Mouse (Mus musculus) thymus, adult 2 months (tissue): ENCODE data around the gene Polg2. TPM values are rescaled to one million over a fixed set of nuclear protein-coding genes. Genes with fewer than 3 reads are reported as not detected.
"Not testable (repeated sequence)": the region's sequence is repeated elsewhere in the genome, so short reads cannot be mapped to it uniquely, and the experiment has no call there.

Experiments
- DNase-seq: peaks from one replicate; pipeline ENCODE4 v3.0.0; 2021
- H3K27ac ChIP-seq: fragments of 200-500 bp; 2 replicates; pipeline ENCODE4 v1.5.1; 2012; ENCODE audit warnings: low read length, control low read depth; ENCODE audit not compliant: control insufficient read depth, insufficient read depth
- H3K27me3 ChIP-seq: fragments of 200-500 bp; 2 replicates; pipeline ENCODE4 v1.6.1; 2012; ENCODE audit warnings: mild to moderate bottlenecking, low read length, moderate library complexity, mixed read lengths; ENCODE audit not compliant: control insufficient read depth, insufficient read depth
- H3K36me3 ChIP-seq: fragments of 200-500 bp; 2 replicates; pipeline ENCODE4 v1.6.1; 2012; ENCODE audit warnings: mild to moderate bottlenecking, low read length, moderate library complexity; ENCODE audit not compliant: control insufficient read depth, insufficient read depth
- H3K4me1 ChIP-seq: fragments of 200-500 bp; replicated peaks from 2 replicates; pipeline ENCODE4 v1.6.1; 2012; ENCODE audit warnings: low read length; ENCODE audit not compliant: control insufficient read depth, insufficient read depth
- H3K4me3 ChIP-seq: fragments of 200-500 bp; 2 replicates; pipeline ENCODE4 v1.5.1; 2012; ENCODE audit warnings: mild to moderate bottlenecking, low read length, control low read depth, moderate library complexity; ENCODE audit not compliant: control insufficient read depth, insufficient read depth
- CTCF ChIP-seq: fragments of 200-500 bp; IDR thresholded peaks from 2 replicates; pipeline ENCODE4 v1.5.1; 2012; ENCODE audit warnings: mild to moderate bottlenecking, control low read depth, low read length, moderate library complexity, borderline replicate concordance; ENCODE audit not compliant: control insufficient read depth, poor library complexity, insufficient read depth; ENCODE audit errors: extremely low read depth
- POLR2A ChIP-seq: fragments of 200-500 bp; IDR thresholded peaks from 2 replicates; pipeline ENCODE4 v1.6.1; 2012; ENCODE audit warnings: mild to moderate bottlenecking, low read length, control low read depth, moderate library complexity; ENCODE audit not compliant: control insufficient read depth, poor library complexity, insufficient read depth; ENCODE audit errors: extremely low read depth
- WGBS: fragments of 180-500 bp; shearing (Covaris S2); methylation state at CpG from one replicate; pipeline ENCODE4 v1.1.7; 2018; 5-methylcytosine and 5-hydroxymethylcytosine counted together
- polyA plus RNA-seq: library from polyadenylated mRNA; depleted of rRNA; stranded (reverse); fragments of >200 nt; gene quantifications from 2 replicates; pipeline ENCODE4 v1.2.3, GENCODE M21; 2012

Gene Polg2
- polyA plus RNA-seq, 1 experiment = 11.8 TPM

GRCm38 (mm10) chr11:106755583-106755982, 23.8 kb downstream of the Polg2 start:
- no peaks in the 10 kb centered on the region for H3K27me3 ChIP-seq
- TF ChIP-seq POLR2A (no peak), CTCF (no peak)
- DNase-seq = no peak
- no peak overlapping the region for H3K4me3 ChIP-seq
- H3K36me3 ChIP-seq = no peaks in the 10 kb centered on the region
- H3K4me1 ChIP-seq = peaks cover 15% of the 10 kb centered on the region
- WGBS = 97% methylated on average over 5 of the region's 5 CpGs
- no peak overlapping the region for H3K27ac ChIP-seq

- H3K27ac ChIP-seq = no peak overlapping the region
- H3K27me3 ChIP-seq = no peaks in the 10 kb centered on the region
- 86% methylated on average over 6 of the region's 6 CpGs for WGBS
- no peak for DNase-seq
- no peaks in the 10 kb centered on the region for H3K36me3 ChIP-seq
- peaks cover 15% of the 10 kb centered on the region for H3K4me1 ChIP-seq
- no peak overlapping the region for H3K4me3 ChIP-seq
- no peak for TF ChIP-seq POLR2A
- no peak for TF ChIP-seq CTCF
These were observed 26.0 kb downstream of the Polg2 start for GRCm38 (mm10) chr11:106753314-106753713.

GRCm38 (mm10) chr11:106752103-106752502, 27.2 kb downstream of the Polg2 start:
- Histone ChIP-seq H3K4me3 (peak overlapping the region; percentile 20; the same call in 1 of the 2 replicates), H3K27me3 (no peaks in the 10 kb centered on the region), H3K36me3 (no peaks in the 10 kb centered on the region), H3K4me1 (peaks cover 15% of the 10 kb centered on the region), H3K27ac (peak overlapping the region; percentile 82)
- 6% methylated on average over 7 of the region's 7 CpGs for WGBS
- 0 out of 2 replicates have a peak, but pooled peaks have one; percentile 30 for TF ChIP-seq CTCF
- TF ChIP-seq POLR2A = no peak
- peak; percentile 64 for DNase-seq

DNA sequence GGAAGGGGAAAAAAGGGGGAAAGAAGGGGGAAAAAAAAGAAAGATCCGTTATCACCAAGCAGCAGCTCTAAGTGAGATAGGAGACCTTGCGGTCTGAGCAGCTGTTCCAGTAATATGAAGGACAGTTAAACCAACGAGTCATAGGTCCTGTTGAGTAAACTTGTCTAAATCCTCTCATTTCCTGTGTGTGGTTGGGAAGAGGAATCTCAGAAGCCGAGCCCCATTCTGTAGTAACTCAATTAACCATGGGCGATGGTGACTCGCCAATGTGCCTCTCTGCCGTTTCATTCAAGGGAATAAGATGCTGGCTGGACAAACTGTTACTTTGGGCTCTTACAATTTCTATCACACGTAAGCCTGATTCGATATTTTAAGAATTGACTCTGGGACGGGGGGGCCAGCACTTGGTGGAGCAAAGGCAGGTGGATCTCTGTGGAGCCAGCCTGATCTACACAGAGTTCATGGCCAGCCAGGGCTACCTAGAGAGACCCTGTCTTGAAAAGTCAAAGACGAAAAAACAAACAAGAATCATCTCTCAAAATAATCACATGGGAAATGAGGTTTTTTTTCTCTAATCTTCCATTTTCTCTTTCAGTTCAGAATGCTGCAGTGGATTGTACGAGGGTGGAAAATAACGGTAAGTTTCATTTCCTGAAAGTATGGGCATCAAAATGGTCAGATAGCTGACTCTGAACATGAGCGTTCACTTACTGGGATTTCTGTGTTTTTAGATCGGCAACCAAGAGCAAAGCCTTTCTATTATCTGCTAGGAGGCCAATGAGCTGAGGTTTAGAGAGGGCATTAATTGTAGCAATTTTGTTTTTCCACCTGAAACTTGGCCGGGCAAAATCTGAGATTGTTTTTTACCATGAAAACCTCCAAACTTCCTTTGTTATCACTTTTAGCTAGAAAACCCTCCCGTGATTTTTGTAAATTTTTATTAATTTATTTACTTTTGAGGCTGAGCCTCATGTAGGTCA, 28.0 kb downstream of the Polg2 start, which contains the start of gene Milr1:
Gene Milr1, plus strand, starts transcription at position 188 of the 980 bp plus-strand sequence.
- Histone ChIP-seq H3K27me3 (no peaks in the 10 kb centered on the region), H3K4me1 (peaks cover 15% of the 10 kb centered on the region), H3K27ac (peak within 1 kb of the TSS; percentile 86), H3K4me3 (peak within 1 kb of the TSS; percentile 48), H3K36me3 (no peaks in the 10 kb centered on the region)
- WGBS = 5% methylated on average over 17 of the region's 17 CpGs
- TF ChIP-seq CTCF (no peak), POLR2A (no peak)
- DNase-seq = no peak

- TF ChIP-seq CTCF (no peak), POLR2A (no peak)
- Histone ChIP-seq H3K27me3 (no peaks in the 10 kb centered on the region), H3K36me3 (no peaks in the 10 kb centered on the region), H3K4me3 (peak within 1 kb of the TSS; percentile 48), H3K27ac (peak within 1 kb of the TSS; percentile 86), H3K4me1 (peaks cover 15% of the 10 kb centered on the region)
- 8% methylated on average over 13 of the region's 13 CpGs for WGBS
- DNase-seq = peak; percentile 68
These were observed 29.1 kb downstream of the Polg2 start, which contains the start of gene Pecam1 for GRCm38 (mm10) chr11:106750121-106750751. Gene Pecam1, minus strand, starts transcription at chr11:106750628.

- H3K27me3 ChIP-seq, H3K36me3 ChIP-seq, DNase-seq: not testable (repeated sequence)
- WGBS = 12% methylated on average over 7 of the region's 7 CpGs
- H3K4me1 ChIP-seq = peaks cover 15% of the 10 kb centered on the region
- peak overlapping the region; percentile 48 for H3K4me3 ChIP-seq
- peak overlapping the region; percentile 86 for H3K27ac ChIP-seq
These were observed 29.7 kb downstream of the Polg2 start for GRCm38 (mm10) chr11:106749557-106750120.
